Mouse (Mus musculus) thymus, adult 2 months (tissue): Measurements from ENCODE around the gene Nr1h2.

Experiments used
- CTCF ChIP-seq: fragments of 200-500 bp; IDR thresholded peaks from 2 replicates; pipeline ENCODE4 v1.5.1; 2012; ENCODE audit warnings: mild to moderate bottlenecking, control low read depth, low read length, moderate library complexity, borderline replicate concordance; ENCODE audit not compliant: control insufficient read depth, poor library complexity, insufficient read depth; ENCODE audit errors: extremely low read depth
- POLR2A ChIP-seq: fragments of 200-500 bp; IDR thresholded peaks from 2 replicates; pipeline ENCODE4 v1.6.1; 2012; ENCODE audit warnings: mild to moderate bottlenecking, low read length, control low read depth, moderate library complexity; ENCODE audit not compliant: control insufficient read depth, poor library complexity, insufficient read depth; ENCODE audit errors: extremely low read depth

DNA sequence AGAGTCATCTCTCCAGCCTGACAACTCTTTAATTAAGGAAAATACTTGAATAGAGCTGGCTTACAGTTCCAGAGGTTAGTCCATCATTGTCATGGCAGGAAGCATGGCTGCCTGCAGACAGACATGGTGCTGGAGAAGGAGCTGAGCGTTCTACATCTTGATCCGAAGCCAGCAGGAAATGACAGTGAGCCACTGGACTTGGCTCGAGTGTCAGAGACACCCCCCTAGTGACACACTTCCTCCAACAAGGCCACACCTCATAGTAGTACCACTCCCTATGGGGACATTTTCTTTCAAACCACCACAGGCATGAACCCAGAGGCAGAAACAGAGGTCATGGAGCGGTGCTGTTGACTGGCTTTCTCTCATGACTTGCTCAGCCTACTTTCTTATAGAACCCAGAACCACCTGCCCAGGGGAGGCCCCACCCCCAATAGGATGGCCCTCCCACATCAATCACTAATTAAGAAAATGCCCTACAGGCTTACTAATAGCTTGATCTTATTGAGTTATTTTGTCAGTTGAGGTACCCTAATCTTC, 30.6 kb upstream of the Nr1h2 start:
- TF ChIP-seq CTCF: no peak
- TF ChIP-seq POLR2A: no peak
